Mouse (Mus musculus) fibroblast of lung, adult 2 months (primary cell): ENCODE measurements around the gene Hspa1l.
"Not testable (repeated sequence)": the region's sequence is repeated elsewhere in the genome, so short reads cannot be mapped to it uniquely, and the experiment has no call there.

Experiments
- DNase-seq: peaks from one replicate; pipeline ENCODE4 v3.0.0-alpha.2; 2011; ENCODE audit warnings: low read depth

Gene Hspa1l

DNA sequence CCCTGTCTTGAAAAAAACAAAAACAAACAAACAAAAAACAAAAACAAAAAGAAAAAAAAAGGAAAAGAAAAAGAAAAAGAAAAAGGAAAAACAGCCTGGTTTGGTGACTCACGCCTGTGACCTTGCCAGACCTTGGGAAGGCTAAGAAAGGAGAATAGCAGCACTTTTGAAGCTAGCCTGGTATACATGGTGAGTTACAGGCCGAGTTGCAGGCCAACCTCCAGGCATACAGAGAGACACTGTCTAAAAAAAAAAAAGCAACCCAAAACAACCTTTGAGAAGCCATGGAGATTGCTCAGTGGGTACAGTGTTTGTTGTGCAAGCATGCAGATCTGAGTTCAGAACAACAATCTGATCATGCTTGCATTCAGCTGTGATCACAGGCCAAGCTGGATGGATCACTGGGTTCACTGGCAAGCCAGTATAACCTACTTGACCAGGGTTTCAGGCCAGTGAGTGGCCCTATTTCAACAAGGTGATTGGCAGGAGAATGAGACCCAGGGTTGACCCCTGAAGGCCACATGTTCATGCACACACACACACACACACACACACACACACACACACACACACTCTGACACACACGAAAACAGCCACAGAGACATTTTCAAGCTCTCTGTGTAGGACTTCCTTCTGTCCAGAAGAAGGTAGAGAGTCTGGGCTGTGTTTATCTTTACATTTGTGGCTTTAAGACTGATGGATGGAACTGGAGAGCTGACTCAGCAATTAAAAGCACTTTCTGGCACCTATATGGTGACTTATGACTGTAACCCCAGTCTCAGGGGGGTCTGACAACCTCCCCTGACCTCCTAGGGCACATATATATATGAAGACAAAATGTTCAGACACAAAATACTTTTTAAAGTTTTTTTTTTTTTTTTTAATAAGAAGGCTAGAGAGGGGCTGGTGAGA is 3.3 kb downstream of the Hspa1l start:
- DNase-seq, result no peak

DNA sequence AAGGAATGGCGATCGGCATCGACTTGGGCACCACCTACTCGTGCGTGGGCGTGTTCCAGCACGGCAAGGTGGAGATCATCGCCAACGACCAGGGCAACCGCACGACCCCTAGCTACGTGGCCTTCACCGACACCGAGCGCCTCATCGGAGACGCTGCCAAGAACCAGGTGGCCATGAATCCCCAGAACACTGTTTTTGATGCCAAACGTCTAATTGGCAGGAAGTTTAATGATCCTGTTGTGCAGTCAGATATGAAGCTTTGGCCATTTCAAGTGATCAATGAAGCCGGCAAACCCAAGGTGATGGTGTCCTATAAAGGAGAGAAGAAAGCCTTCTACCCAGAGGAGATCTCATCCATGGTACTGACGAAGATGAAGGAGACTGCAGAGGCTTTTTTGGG is 4.5 kb downstream of the Hspa1l start:
- DNase-seq, result no peak

DNA sequence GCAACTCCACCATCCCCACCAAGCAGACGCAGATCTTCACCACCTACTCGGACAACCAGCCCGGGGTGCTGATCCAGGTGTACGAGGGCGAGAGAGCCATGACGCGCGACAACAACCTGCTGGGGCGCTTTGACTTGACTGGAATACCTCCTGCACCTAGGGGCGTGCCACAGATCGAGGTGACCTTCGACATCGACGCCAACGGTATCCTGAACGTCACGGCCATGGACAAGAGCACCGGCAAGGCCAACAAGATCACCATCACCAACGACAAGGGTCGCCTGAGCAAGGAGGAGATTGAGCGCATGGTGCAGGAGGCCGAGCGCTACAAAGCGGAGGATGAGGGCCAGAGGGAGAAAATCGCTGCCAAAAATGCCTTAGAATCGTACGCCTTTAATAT is 5.7 kb downstream of the Hspa1l start:
- no peak for DNase-seq

DNA sequence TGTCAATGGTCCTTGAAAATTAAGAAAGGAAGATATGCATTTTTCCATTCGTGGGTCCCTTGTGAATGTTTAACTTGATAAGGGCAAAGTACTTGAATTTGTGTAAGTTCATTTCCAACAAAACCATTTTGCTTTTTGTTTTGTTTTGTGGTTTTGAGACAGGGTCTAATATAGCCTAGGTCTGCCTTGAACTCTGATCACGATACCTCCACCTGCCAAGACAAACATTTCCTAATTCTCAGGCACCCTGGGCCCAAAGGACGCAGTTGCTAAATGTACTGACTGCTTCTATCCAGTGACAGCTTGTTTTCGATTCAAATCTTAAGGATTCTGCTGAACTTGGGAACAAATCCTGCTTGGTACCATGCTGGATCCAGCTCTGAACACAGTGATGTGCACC is 7.1 kb downstream of the Hspa1l start:
- DNase-seq, result no peak

DNA sequence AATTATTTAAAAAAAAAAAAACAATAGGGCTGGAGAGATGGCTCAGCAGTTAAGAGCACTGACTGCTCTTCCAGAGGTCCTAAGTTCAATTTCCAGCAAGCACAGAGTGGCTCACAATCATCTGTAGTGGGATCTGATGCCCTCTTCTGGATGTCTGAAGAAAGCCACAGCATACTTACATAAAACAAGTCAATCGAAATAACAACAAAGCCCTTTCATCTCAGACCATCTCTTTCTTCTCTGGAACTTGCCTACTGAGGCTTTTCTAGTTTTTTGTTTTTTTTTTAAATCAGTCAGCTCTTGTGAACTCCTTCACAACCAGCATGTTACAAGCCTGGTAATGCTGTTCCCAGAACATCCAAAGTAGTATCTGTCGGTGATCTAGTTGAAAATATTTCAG is 8.2 kb downstream of the Hspa1l start:
- no peak for DNase-seq

DNA sequence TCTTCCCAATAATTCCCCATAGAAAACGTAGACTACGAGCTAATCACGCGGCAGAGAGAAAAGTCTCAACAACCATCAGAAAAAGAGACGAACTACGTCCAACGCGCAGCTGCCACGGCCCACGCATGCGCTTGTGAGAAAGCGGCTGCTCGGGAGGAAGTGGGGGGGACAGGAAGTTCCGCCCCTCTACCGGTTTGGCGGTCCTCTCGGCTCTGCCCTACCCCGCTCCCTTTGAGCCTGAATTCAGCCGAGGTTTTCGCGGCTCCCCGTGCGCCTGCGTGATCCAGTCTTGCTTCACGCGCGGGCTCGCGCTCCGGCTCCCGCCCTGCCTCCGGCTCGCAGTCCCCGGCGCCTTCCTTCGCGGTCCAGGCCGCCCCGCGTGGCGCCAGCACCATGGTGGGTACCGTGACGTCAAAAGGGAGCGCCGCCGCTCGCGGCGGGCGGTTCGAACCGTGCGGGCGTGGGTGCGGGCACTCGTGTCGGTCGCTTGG is 9.2 kb downstream of the Hspa1l start, which contains the start of gene Lsm2:
Gene Lsm2 (plus strand): TSS at position 173 of the 491 bp plus-strand sequence.
- peak; percentile 79 for DNase-seq

DNA sequence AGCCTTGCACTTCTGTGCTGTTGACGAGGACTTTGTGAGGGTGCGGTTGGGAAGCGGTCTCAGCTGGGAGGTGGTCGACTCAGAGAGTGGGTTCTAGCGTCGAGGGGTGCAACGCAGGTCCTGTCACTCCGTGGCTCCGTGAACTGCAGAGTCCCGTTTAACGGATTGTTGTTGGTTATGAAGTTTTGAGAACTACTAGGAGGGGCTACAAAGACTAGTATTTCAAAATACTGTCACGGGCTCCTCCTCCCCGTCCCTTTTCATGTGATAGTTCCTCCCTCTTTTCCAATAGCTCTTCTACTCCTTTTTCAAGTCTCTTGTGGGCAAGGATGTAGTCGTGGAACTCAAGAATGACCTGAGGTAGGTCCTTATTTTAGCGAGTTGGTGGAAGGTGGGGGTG is 9.8 kb downstream of the Hspa1l start:
- no peak for DNase-seq

DNA sequence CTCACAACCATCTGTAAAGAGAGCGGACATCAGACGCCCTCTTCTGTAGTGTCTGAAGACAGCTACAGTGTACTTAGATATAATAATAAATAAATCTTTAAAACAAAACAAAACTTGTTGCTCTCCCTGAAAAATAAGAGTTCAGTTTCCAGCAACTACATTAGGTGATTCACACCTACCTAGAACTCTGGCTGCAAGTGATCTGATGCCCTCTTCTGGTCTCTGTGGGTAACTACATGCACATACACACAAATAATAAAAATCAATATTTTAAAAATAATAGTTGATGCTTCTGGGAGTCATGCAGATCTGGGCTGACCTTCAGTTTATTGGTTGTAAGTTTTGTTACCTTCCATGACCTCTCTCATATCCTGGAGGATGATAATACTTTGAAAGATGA is 11.7 kb downstream of the Hspa1l start:
- no peak for DNase-seq

DNA sequence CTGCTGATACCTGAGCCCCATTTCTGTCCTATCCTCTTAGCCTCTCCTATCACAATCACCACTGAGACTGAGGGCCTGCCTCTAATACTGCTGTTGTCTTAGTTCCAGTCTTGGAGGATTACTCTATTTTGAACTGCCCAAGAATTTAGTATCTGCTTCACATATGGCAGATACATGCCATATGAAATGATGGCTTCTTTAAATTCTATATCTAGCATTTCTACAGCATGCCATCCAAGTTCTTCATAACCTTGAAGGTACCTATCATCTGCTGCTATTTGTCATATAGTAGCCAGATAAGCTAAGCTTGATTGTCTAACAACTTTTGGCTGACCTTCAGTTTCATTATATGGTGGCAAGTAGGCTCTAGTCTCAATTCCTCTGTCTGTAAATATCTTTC is 22.2 kb downstream of the Hspa1l start:
- no peak for DNase-seq

DNA sequence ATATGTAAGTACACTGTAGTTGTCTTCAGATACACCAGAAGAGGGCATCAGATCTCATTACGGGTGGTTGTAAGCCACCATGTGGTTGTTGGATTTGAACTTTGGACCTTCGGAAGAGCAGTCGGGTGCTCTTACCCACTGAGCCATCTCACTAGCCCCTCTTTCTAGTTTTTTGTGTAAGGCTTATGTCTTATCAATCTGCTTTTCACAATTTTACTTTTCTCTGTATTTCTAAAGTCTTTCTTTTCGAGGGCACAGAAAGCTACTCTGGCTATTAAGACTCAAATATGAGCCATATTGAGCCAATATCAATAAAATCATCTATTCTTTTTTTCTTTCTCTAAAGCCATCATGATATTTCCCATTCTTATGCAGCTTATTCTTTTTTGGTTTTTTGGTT is 22.7 kb downstream of the Hspa1l start:
- not testable (repeated sequence) for DNase-seq

DNA sequence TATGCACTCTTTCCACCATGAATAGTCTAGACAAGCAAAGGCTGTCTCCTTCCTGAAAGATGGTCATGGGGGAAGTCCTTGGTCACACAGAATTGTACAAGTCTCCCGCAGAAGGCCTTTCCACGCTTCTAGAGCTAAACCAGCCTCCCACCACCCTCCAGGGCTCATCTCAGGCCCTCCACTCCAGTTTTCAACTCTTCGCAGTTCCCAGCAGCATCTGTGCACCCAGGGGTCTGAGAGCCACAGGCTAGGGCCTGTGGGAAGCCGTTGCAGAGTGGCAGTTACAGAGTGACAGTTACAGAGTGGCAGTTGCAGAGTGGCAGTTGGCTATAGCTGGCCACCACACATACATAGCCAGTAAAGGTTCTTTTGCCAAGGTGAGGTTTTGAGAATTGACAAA is 23.4 kb downstream of the Hspa1l start:
- not testable (repeated sequence) for DNase-seq

DNA sequence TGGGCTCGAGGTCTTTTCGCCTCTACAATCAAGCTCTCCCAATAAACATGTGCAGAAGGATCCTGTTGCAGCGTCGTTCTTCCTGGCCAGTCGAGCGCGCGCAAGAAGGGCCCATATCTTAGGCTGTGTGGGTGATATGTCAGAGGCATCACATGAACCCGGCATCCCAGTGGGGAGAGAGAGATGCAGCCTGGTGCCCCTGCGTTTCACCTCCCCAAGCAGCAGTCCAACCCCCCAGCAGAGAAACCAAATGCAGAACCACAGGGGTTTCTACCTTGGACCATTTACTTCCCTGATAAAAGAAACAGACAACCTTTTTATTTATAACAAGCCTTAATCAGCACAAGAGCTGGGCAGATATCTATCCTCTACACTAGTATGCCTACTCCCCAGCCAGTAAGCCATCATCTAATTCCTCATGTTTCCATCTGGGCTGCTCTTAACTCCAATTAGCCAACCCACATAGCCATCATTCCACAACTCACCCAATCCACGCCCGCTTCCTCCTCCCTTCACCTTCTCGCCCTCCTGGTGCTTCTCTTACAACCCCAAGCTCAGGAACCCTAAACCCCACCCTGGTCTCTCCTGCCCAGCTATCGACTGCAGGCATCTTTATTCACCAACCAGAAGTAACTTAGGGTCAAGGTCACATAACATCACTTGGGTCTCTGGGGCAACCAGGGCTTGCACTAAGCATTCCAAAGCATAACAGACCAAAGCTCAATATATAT is 24.1 kb downstream of the Hspa1l start:
- DNase-seq, result no peak

DNA sequence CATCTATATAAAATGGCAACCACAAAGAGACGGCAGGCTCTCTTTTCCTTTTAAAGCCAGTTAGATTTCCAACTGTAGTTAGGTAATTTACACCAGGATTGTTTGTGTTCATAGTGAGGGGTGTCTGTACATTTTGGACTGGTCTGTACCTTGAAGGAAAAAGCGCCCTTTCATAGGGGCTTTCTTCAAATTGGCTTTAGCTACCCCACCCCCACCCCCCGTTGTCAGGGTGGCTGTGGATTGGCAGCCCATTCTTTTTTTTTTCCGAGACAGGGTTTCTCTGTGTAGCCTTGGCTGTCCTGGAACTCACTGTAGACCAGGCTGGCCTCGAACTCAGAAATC is 24.6 kb downstream of the Hspa1l start:
- DNase-seq, result no peak

DNA sequence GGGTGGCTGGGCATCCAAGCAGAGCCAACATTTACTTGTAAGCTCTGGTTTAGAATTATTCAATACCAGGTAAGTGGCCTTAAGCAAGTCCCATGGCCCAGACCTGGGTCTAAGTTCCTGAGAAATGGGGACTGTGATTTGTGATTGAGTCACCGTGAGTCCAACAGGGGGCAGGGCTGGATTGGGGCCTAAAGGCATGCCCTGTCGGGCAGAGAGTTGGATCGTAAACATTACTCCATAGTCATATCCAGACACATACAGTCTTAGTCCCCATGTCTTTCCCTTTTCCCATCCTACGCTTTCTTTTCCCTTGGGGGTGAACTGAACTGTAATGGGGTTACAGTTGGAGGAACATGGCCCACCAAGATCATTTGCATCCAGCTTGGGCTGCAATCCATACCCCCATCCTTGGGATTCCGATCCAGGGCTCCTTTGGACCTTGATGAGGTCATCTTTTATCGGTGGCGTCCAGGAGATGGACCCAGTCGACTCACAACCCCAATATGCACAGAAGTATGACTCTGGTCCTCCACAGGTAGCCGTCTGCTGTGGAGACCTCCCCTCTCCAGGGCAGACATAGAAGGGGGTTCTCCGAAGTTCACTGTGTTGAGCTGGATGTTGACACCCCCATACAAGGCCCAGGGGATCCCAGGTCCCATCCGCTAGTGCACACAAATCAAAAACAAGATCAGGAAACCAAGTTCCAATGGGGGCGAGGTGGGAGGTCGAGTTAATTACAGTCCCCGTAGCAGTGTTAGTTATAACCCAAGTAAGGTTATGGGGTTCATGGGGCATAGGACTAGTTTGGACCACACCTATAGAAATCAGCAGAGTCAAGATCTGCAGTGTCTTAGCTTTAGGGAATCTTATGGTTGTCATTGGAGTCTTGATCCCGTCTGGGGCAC is 26.3 kb downstream of the Hspa1l start:
- DNase-seq, result no peak

DNA sequence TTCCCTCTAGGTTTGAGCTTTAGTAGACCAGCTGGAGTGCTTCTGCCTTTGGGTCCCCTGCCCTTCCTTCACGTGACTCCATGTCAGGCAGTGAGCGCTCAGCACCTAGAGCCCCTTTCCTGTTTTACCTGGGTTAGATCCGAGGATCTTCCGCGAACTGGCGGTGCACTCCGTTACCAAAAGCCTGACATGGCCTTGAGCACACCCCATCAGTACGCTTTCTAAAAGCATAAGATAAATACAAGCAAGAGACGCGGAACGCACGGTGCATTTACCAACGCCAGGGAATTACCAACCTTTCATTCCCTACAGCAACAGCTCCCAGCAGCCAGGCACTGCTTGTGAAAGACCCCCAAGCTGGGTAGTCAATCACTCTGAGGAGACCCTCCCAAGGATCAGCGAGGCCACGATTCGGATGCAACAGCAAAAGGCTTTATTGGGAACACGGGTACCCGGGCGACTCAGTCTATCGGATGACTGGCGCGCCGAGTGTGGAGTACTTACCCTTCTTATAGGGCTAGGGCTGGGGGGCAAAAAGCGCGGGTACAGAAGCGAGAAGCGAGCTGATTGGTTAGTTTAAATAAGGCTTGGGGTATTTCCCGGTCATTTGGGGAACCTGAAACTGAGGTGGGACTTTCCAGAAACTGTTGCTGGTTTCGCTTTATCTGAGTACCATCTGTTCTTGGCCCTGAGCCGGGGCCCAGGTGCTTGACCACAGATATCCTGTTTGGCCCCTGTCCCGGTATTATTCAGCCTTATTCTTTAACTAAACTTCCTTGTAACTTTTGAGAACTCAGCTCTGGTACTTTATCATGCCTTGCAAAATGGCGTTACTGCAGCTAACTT is 27.6 kb downstream of the Hspa1l start:
- not testable (repeated sequence) for DNase-seq

DNA sequence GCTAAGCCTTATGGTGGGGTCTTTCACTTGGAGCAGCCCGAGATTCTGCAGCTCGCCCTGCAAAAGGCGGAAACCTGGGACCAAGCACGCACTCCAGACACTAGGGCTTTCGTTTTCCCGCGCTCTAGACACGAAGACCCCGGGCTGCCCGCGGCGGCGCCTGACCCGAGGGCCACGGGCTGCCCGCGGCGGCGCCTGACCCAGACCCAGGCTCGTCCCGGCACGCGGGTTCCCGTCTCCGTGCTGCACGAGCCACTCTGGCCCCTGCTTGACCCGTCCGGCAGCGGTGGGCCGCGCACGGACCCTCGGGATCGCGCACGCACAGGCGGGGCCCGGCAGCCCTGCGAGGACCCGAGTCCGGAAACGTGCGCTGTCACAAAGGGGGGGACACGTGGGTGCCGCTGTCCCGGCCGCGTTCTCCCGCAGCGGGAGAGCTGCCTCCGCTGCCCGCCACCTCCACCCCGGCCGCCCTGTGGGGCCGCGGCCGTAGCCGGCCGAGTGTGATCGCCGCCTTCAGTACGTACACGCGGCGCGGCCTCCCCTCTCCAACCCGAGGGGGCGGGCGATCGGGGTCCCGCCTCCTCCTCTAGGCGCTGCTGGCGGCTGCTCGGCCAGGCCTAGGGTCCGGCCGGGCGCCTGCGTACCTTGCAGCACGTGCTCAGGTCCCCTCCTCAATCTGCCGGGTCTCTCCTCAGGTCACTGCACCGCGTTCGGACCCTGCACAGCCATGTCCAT is 28.4 kb downstream of the Hspa1l start, which contains the start of gene Vars:
Gene Vars (plus strand): TSS at position 271 of the 735 bp plus-strand sequence.
- DNase-seq, result peak; percentile 45

DNA sequence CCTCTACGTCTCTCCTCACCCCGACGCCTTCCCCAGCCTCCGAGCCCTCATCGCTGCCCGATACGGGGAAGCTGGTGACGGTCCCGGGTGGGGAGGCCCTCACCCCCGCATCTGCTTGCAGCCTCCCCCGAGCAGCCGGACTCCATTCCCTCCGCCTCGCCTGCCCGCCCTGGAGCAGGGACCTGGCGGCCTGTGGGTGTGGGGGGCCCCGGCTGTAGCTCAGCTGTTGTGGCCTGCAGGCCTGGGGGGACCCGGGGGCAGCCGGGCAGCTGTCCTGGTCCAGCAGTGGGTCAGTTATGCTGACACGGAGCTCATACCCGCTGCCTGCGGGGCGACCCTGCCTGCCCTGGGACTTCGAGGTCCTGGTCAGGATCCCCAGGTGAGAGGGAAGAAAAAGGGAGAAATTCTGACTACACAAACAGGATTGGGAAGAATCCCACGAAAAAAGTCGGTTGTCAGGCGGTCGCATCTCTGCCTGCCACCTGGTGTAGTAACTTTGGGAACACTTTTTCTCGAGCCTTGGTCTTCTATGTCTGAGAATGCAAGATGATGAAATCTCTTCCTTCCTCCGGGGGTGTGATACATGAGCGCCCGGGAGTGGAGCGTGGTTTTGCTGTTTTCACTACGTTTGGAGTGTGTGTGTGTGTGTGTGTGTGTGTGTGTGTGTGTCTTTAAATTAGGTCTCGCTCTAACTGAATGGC is 29.1 kb downstream of the Hspa1l start:
- DNase-seq, result peak; percentile 20

DNA sequence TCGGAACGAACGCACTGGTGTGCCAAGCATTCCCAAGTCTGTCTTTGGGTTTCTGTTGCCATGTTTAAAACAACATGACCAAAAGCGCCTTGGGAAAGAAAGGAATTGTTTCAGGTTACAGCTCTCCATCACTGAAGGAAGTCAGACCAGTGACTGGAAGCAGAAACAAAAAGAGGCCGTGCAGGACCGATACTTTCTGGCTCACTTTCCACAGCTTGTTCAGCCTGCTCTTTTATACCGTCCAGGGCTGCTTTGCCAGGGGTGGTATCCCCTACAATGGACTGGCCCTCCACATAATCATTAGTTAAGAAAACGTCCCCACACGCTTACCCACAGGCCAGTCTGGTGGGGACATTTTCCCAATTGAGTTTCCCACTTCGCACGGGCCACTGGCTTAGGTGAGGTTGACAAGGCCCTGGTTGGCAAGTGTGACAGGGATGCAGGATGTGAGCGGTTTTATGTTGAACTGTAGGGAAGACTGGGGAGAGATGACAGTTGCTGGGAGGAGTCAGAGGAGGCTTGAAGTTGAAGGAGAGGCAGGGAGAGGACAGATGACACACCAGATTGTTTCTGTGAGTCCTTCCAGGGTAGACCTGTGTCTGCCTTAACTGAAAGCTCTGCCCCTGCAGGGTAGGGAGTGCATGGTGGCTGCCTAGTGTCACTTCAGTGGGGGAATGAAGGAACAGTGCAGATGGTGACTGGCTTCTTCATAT is 29.8 kb downstream of the Hspa1l start:
- no peak for DNase-seq
